23 mouse cellular contexts compared by ENCODE assay signal in the genomic region with DNA sequence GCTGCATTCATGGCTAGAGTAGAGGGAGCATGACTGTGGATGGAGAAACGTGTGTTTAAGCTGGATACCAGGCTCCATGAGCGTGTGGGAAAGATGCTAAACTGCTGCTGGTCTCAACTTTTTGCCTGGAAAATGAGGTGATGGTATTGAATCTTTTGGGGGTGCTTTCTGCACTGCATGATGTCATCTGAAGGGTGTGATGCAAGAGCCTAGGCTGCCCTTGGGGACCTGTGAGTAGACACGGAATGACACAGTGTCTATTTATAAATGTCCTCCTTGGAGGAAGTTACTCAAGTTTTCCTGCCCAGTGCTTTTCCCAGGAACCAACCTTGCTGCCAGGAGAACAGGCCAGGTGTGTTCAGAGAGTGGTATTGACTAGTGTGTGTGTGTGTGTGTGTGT. TPM values are rescaled to one million over a fixed set of nuclear protein-coding genes. Genes with fewer than 3 reads are reported as not detected.
DNase-seq lines count a peak whose midpoint lies in the region; ATAC-seq lines count a peak whose summit lies in the region.
"Had no signal": no experiment of that assay in that cellular context is flagged by ENCODE, and none has a peak within 500 bp of the region (broad histone marks: within the 10 kb centered on the region; RNA-seq: fewer than 3 reads in every experiment).

No protein-coding gene starts in this region.

- peak; percentile 25 to 69 for DNase-seq in adrenal gland, adult (ENCODE audit: inconsistent age in 2 of 2, low spot score in 1 of 2)
- DNase-seq in adrenal gland, postnatal 4 days (ENCODE audit: low spot score in 2 of 2), result no peak
- DNase-seq in gastrocnemius, adult 18-20 months (ENCODE audit: low spot score), result peak; percentile 15
- no peak for DNase-seq in gastrocnemius, postnatal 36 days
- peak; percentile 19 for DNase-seq in adrenal gland, adult 8-10 months
- DNase-seq in adrenal gland, postnatal 36 days, result peak; percentile 33 to 40
- no peak for DNase-seq in left cerebral cortex, adult 11 months (ENCODE audit: low spot score)
- DNase-seq: cerebellum, adult 18-20 months; cerebellum, adult 9-10 months; cerebellum, postnatal 25 days; gastrocnemius, postnatal 14 days; heart, adult 2 months; heart, postnatal 14 days; heart, postnatal 4 days; kidney, adult 11 months; kidney, adult 8-10 months had no signal

- no peak for ATAC-seq in inflammation-experienced regulatory T-cells, adult 6 months
- ATAC-seq: forebrain, embryonic 13.5 days; forebrain, embryonic 16.5 days; intestine, embryonic 15.5 days; Patski had no signal

- intact Hi-C loops in gastrocnemius, postnatal 36 days (cut with DNase I), result no loop called here

RNA-seq across cellular contexts. Expression of gene Evc2, which starts 50.3 kb away (rescaled TPM):
- total RNA-seq in adrenal gland, postnatal 4 days (2021), result 10 to 100 TPM; 25.0 to 30.4 TPM
- total RNA-seq in gastrocnemius, adult 18-20 months (2021), result 1 to 10 TPM; 8.8 to 9.9 TPM
- total RNA-seq in gastrocnemius, postnatal 36 days (2021), result 1 to 10 TPM; 7.9 to 8.5 TPM
- 10 to 100 TPM; 21.4 to 34.0 (median 27.6) TPM for total RNA-seq in adrenal gland, adult 8-10 months (2022)
- total RNA-seq in adrenal gland, postnatal 36 days (2021), result 10 to 100 TPM; 15.1 to 19.1 TPM
- polyA plus RNA-seq in inflammation-experienced regulatory T-cells, adult 6 months (2017; shearing (Covaris generic)), result not detected
- polyA plus RNA-seq: erythroblast, embryonic 14.5 days had no signal

RNA-seq across cellular contexts. Expression of gene Evc, which starts 52.0 kb away (rescaled TPM):
- total RNA-seq in adrenal gland, postnatal 4 days (2021), result 10 to 100 TPM; 21.0 to 23.9 TPM
- total RNA-seq in gastrocnemius, adult 18-20 months (2021), result 10 to 100 TPM; 24.8 to 25.6 TPM
- total RNA-seq in gastrocnemius, postnatal 36 days (2021), result 10 to 100 TPM; 25.4 to 26.9 TPM
- 10 to 100 TPM; 14.8 to 23.7 (median 19.3) TPM for total RNA-seq in adrenal gland, adult 8-10 months (2022)
- total RNA-seq in adrenal gland, postnatal 36 days (2021), result 10 to 100 TPM in 1 of 2 experiments, 1 to 10 TPM in 1; 9.2 to 11.1 TPM
- polyA plus RNA-seq in inflammation-experienced regulatory T-cells, adult 6 months (2017; shearing (Covaris generic)), result not detected
- total RNA-seq: common myeloid progenitor, adult 5-6 weeks had no signal

Comparison
In these comparisons a context has a peak if more than half of its experiments do, and no peak if none do; other contexts are left out.
1. DNase-seq: peak in adrenal gland, adult (2 of 2), gastrocnemius, adult 18-20 months (single experiment), adrenal gland, adult 8-10 months (single experiment) and adrenal gland, postnatal 36 days (2 of 2); none in adrenal gland, postnatal 4 days (0 of 2), gastrocnemius, postnatal 36 days (0 of 2) and left cerebral cortex, adult 11 months (single experiment).